Mouse (Mus musculus) stomach, postnatal 0 days (tissue): Measurements from ENCODE around the gene Olfr325. TPM values are rescaled to one million over a fixed set of nuclear protein-coding genes. Genes with fewer than 3 reads are reported as not detected.
"Not testable (repeated sequence)": the region's sequence is repeated elsewhere in the genome, so short reads cannot be mapped to it uniquely, and the experiment has no call there.

Source experiments
- ATAC-seq: fragments of 200-750 bp; cut with Nextera tagmentation; 2 replicates; pipeline ENCODE4 v1.8.0; 2017; ENCODE audit not compliant: low FRiP score, low TSS enrichment
- DNase-seq: peaks from one replicate; pipeline ENCODE4 v3.0.0-alpha.2; 2016; ENCODE audit warnings: low spot score
- H3K27ac ChIP-seq: fragments of 300-500 bp; sonication (generic); replicated peaks from 2 replicates; pipeline ENCODE4 v1.5.1; 2014; ENCODE audit warnings: mild to moderate bottlenecking, control low read depth
- H3K27me3 ChIP-seq: fragments of 300-500 bp; sonication (generic); 2 replicates; pipeline ENCODE4 v1.6.1; 2014; ENCODE audit warnings: low read length; ENCODE audit not compliant: control insufficient read depth, insufficient read depth
- H3K36me3 ChIP-seq: fragments of 300-500 bp; sonication (generic); 2 replicates; pipeline ENCODE4 v1.6.1; 2014; ENCODE audit warnings: low read length, mixed read lengths; ENCODE audit not compliant: control insufficient read depth, insufficient read depth
- H3K4me1 ChIP-seq: fragments of 300-500 bp; sonication (generic); replicated peaks from 2 replicates; pipeline ENCODE4 v1.6.1; 2014; ENCODE audit warnings: antibody characterized with exemption; ENCODE audit not compliant: control insufficient read depth, insufficient read depth
- H3K4me2 ChIP-seq: fragments of 300-500 bp; sonication (generic); replicated peaks from 2 replicates; pipeline ENCODE4 v1.6.1; 2014; ENCODE audit warnings: low read depth, mild to moderate bottlenecking, control low read depth, moderate library complexity
- H3K4me3 ChIP-seq: fragments of 300-500 bp; sonication (generic); 2 replicates; pipeline ENCODE4 v1.5.1; 2014; ENCODE audit warnings: low read depth, low read length, control low read depth
- H3K9ac ChIP-seq: fragments of 300-500 bp; sonication (generic); 2 replicates; pipeline ENCODE4 v1.6.1; 2014; ENCODE audit warnings: mild to moderate bottlenecking, low read length, control low read depth, mixed read lengths
- H3K9me3 ChIP-seq: fragments of 300-500 bp; sonication (generic); 2 replicates; pipeline ENCODE4 v1.6.1; 2016; ENCODE audit warnings: low read length; ENCODE audit not compliant: control insufficient read depth
- CTCF ChIP-seq: IDR thresholded peaks from 2 replicates; pipeline ENCODE4 v1.5.1; 2016; ENCODE audit warnings: antibody characterized with exemption, low read depth, mild to moderate bottlenecking, moderate library complexity
- EP300 ChIP-seq: optimal IDR thresholded peaks from 2 replicates; pipeline ENCODE3; 2016; ENCODE audit warnings: antibody characterized with exemption
- WGBS: fragments of 180-500 bp; shearing (Covaris S2); extraction: QIAGEN DNeasy Blood & Tissue Kit; methylation state at CpG from one replicate; pipeline ENCODE4 v1.1.7; 2014; 5-methylcytosine and 5-hydroxymethylcytosine counted together
- polyA plus RNA-seq: library from polyadenylated mRNA; unstranded; fragments of >200 nt; fragmentation: Nextera tagmentation; extraction: Ambion mirVana; gene quantifications from 2 replicates; pipeline ENCODE4 v1.2.1, GENCODE M21; 2015

Olfr325 gene
- polyA plus RNA-seq = not detected in 2 replicates

DNA sequence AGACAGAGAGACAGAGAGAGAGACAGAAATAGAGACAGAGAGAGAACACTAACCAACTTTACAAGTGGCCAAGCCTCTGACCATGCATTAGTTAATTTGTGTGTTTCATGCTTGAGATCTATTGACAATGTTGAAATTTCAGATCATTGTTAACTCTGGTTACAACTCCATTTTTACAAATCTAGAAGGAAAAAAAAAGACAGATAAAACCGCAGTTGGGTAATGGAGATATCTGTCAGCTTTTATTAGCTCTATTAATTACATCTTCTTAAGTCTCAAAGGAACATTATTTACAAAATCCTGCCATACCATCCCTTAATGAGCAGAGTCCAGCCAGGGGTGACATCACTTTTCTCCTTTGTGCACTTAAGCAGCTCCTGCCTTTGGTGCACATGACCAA, at the start of gene Olfr325:
TSS of gene Olfr325 (plus strand) at position 301 of the 400 bp plus-strand sequence.
- Histone ChIP-seq H3K36me3 (no peaks in the 10 kb centered on the region), H3K9me3 (no peaks in the 10 kb centered on the region), H3K4me3 (no peak within 1 kb of the TSS), H3K9ac (no peak within 1 kb of the TSS), H3K27ac (no peak within 1 kb of the TSS), H3K4me1 (no peaks in the 10 kb centered on the region), H3K27me3 (no peaks in the 10 kb centered on the region), H3K4me2 (no peak within 1 kb of the TSS)
- DNase-seq = no peak
- TF ChIP-seq CTCF = no peak
- TF ChIP-seq EP300 = no peak
- no peak for ATAC-seq
- WGBS = 63% methylated on average over 1 of the region's 1 CpGs

- not testable (repeated sequence) for H3K27me3 ChIP-seq, H3K9me3 ChIP-seq, H3K4me1 ChIP-seq, H3K4me3 ChIP-seq, H3K36me3 ChIP-seq, H3K27ac ChIP-seq, H3K4me2 ChIP-seq, DNase-seq, H3K9ac ChIP-seq, ATAC-seq
Observed at GRCm38 (mm10) chr11:58534736-58535135, 42.8 kb upstream of the Olfr325 start, which contains the start of gene Olfr330. Olfr330 (minus strand) TSS chr11:58534836.

GRCm38 (mm10) chr11:58546322-58546721, 31.2 kb upstream of the Olfr325 start, which contains the start of gene Olfr329-ps:
Olfr329-ps (minus strand) TSS chr11:58546422.
- H3K9me3 ChIP-seq = no peaks in the 10 kb centered on the region
- H3K27me3 ChIP-seq = no peaks in the 10 kb centered on the region
- no peak within 1 kb of the TSS for H3K4me2 ChIP-seq
- no peak within 1 kb of the TSS for H3K9ac ChIP-seq
- H3K36me3 ChIP-seq = no peaks in the 10 kb centered on the region
- no peak for DNase-seq
- H3K4me1 ChIP-seq = no peaks in the 10 kb centered on the region
- H3K27ac ChIP-seq = no peak within 1 kb of the TSS
- no peak for ATAC-seq
- H3K4me3 ChIP-seq = no peak within 1 kb of the TSS
- TF ChIP-seq EP300 (no peak), CTCF (no peak)
- WGBS = 59% methylated on average over 5 of the region's 5 CpGs

- Histone ChIP-seq H3K4me1 (no peaks in the 10 kb centered on the region), H3K36me3 (no peaks in the 10 kb centered on the region), H3K27me3 (no peaks in the 10 kb centered on the region), H3K4me2 (no peak within 1 kb of the TSS), H3K9me3 (no peaks in the 10 kb centered on the region), H3K4me3 (no peak within 1 kb of the TSS), H3K9ac (no peak within 1 kb of the TSS), H3K27ac (no peak within 1 kb of the TSS)
- ATAC-seq (no peak), DNase-seq (no peak)
- 83% methylated on average over 1 of the region's 1 CpGs for WGBS
- TF ChIP-seq EP300 (no peak), CTCF (no peak)
Observed at GRCm38 (mm10) chr11:58555536-58555935, 22.0 kb upstream of the Olfr325 start, which contains the start of gene Olfr328. Olfr328 (minus strand) TSS chr11:58555636.

GRCm38 (mm10) chr11:58570405-58570804, 7.1 kb upstream of the Olfr325 start, which contains the start of gene Olfr224:
Olfr224 (minus strand) TSS chr11:58570553.
- H3K9me3 ChIP-seq = no peaks in the 10 kb centered on the region
- H3K27me3 ChIP-seq = no peaks in the 10 kb centered on the region
- H3K27ac ChIP-seq = no peak within 1 kb of the TSS
- no peaks in the 10 kb centered on the region for H3K36me3 ChIP-seq
- DNase-seq = no peak
- WGBS = 59% methylated on average over 5 of the region's 5 CpGs
- no peak for TF ChIP-seq CTCF
- TF ChIP-seq EP300 = no peak
- no peak within 1 kb of the TSS for H3K4me3 ChIP-seq
- no peak for ATAC-seq
- H3K4me2 ChIP-seq = no peak within 1 kb of the TSS
- H3K4me1 ChIP-seq = no peaks in the 10 kb centered on the region
- H3K9ac ChIP-seq = no peak within 1 kb of the TSS

DNA sequence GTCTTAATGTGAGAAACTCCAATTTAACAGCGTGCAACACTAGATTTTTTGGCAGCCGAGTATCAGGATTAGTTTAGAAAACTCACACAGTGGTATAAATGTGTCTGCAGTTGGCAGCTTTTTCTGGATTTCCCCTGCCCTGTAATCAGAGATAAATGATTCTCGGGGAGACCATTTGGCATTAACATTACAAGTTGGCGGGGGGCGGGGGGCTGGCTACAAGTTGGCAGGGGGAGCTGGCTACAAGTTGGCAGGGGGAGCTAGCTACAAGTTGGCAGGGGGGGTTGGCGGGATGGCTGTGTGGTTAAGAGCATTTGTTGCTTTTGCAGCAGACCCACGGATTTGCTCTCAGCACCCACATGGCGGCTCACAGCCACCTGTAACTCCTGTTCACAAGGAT, 1.1 kb downstream of the Olfr325 start:
- DNase-seq (no peak), ATAC-seq (no peak)
- TF ChIP-seq EP300 = no peak
- no peak for TF ChIP-seq CTCF
- no peaks in the 10 kb centered on the region for H3K4me1 ChIP-seq
- H3K9ac ChIP-seq = no peak overlapping the region
- H3K4me2 ChIP-seq = no peak overlapping the region
- H3K27me3 ChIP-seq = no peaks in the 10 kb centered on the region
- WGBS = 66% methylated on average over 8 of the region's 8 CpGs
- H3K9me3 ChIP-seq = no peaks in the 10 kb centered on the region
- no peak overlapping the region for H3K4me3 ChIP-seq
- no peak overlapping the region for H3K27ac ChIP-seq
- no peaks in the 10 kb centered on the region for H3K36me3 ChIP-seq
